Comparison of ENCODE assay signal across 30 mouse cellular contexts in the genomic region with DNA sequence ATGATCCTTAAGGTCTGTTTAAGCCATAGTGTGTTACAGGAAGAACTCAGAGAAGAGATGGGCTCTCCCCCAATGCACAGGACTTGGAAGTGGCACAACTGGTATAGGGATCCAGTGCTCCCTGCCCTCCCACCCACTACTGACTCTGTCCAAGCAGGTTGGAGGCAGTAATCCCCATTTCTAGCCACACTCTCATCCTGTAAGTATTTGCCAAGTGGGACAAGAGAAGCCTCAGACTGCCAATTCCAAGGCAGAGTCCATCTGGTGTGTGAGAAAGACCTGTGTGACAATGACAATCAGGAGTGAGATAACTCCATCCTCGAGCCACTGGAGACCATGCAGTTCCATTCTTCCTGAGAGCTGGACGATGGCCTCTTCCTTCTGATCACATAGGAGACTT. TPM values are rescaled to one million over a fixed set of nuclear protein-coding genes. Genes with fewer than 3 reads are reported as not detected.
DNase-seq lines count a peak whose midpoint lies in the region; ATAC-seq and TF ChIP-seq lines count a peak whose summit lies in the region.
"Had no signal": no experiment of that assay in that cellular context is flagged by ENCODE, and none has a peak within 500 bp of the region (broad histone marks: within the 10 kb centered on the region; RNA-seq: fewer than 3 reads in every experiment).

No protein-coding gene starts in this region.

- TF ChIP-seq CTCF in hindbrain, postnatal 0 days (IDR thresholded peaks at IDR 0.05; ENCODE audit: low read depth), result no peak

- no peak for ATAC-seq in hindbrain, postnatal 0 days
- no peak for ATAC-seq in hindbrain, embryonic 16.5 days
- ATAC-seq: CD4-positive, CD25-positive, alpha-beta regulatory T cell, adult 4 months; intestine, embryonic 15.5 days; liver, embryonic 12.5 days; liver, postnatal 0 days had no signal

- intact Hi-C loops in heart, postnatal 10 days (cut with DNase I), result no loop called here

- 69% methylated on average over 2 of the region's 2 CpGs for WGBS in hindbrain, postnatal 0 days
- 90% methylated on average over 2 of the region's 2 CpGs for whole genome bisulfite sequencing in hindbrain, embryonic 16.5 days

- H3K4me1 ChIP-seq in hindbrain, postnatal 0 days (ENCODE audit: insufficient read depth, low read length), result 0 out of 2 replicates have a peak, but pooled peaks cover 4% of the 10 kb centered on the region
- H3K4me1 ChIP-seq in hindbrain, embryonic 16.5 days (ENCODE audit: control insufficient read depth, insufficient read depth, low read depth, low read length), result no peaks in the 10 kb centered on the region
- H3K4me1 ChIP-seq: embryonic facial prominence, embryonic 12.5 days; heart, embryonic 12.5 days; hindbrain, embryonic 10.5 days; hindbrain, embryonic 15.5 days; intestine, embryonic 15.5 days; liver, embryonic 12.5 days; neural tube, embryonic 15.5 days; stomach, embryonic 15.5 days had no signal

- H3K9me3 ChIP-seq in hindbrain, postnatal 0 days (ENCODE audit: low read length), result no peaks in the 10 kb centered on the region
- H3K9me3 ChIP-seq in hindbrain, embryonic 16.5 days (ENCODE audit: control insufficient read depth, low read length), result no peaks in the 10 kb centered on the region
- H3K9me3 ChIP-seq: embryonic facial prominence, embryonic 12.5 days; heart, embryonic 12.5 days; hindbrain, embryonic 15.5 days; intestine, embryonic 15.5 days; liver, embryonic 12.5 days; neural tube, embryonic 15.5 days; stomach, embryonic 15.5 days had no signal

- peak; percentile 52 for DNase-seq in hindbrain, postnatal 0 days (ENCODE audit: low spot score)
- DNase-seq in cerebellum, adult 11-12 months, result peak; percentile 91
- peak; percentile 96 for DNase-seq in cerebellum, adult 9-10 months
- peak; percentile 75 to 82 for DNase-seq in cerebellum, postnatal 36 days
- no peak for DNase-seq in layer of hippocampus, adult 8-10 months (ENCODE audit: low spot score in 2 of 2)
- no peak for DNase-seq in adrenal gland, postnatal 4 days (ENCODE audit: low spot score in 2 of 2)
- no peak for DNase-seq in heart, postnatal 10 days
- DNase-seq: adrenal gland, postnatal 25 days; embryo, embryonic 11 days; gastrocnemius, postnatal 25 days; heart, adult 2 months; kidney, postnatal 14 days; liver, postnatal 0 days; midbrain, embryonic 14.5 days; retina, postnatal 1 day; right cerebral cortex, postnatal 25 days had no signal

- no peak overlapping the region for H3K4me3 ChIP-seq in hindbrain, postnatal 0 days (ENCODE audit: low read length)
- no peak overlapping the region for H3K4me3 ChIP-seq in hindbrain, embryonic 16.5 days (ENCODE audit: low read length)
- H3K4me3 ChIP-seq: embryonic facial prominence, embryonic 12.5 days; heart, adult 2 months; heart, embryonic 12.5 days; hindbrain, embryonic 10.5 days; hindbrain, embryonic 15.5 days; intestine, embryonic 15.5 days; liver, embryonic 12.5 days; neural tube, embryonic 15.5 days; stomach, embryonic 15.5 days had no signal

- H3K9ac ChIP-seq in hindbrain, postnatal 0 days (replicated peaks; ENCODE audit: low read length), result no peak overlapping the region
- H3K9ac ChIP-seq in hindbrain, embryonic 16.5 days (ENCODE audit: low read depth, low read length), result no peak overlapping the region
- H3K9ac ChIP-seq: embryonic facial prominence, embryonic 12.5 days; heart, embryonic 12.5 days; hindbrain, embryonic 15.5 days; intestine, embryonic 15.5 days; liver, embryonic 12.5 days; liver, postnatal 0 days; neural tube, embryonic 15.5 days; stomach, embryonic 15.5 days had no signal

- no peaks in the 10 kb centered on the region for H3K27me3 ChIP-seq in hindbrain, postnatal 0 days (ENCODE audit: insufficient read depth, low read length)
- H3K27me3 ChIP-seq in hindbrain, embryonic 16.5 days (replicated peaks; ENCODE audit: control insufficient read depth, insufficient read depth, low read length), result no peaks in the 10 kb centered on the region
- H3K27me3 ChIP-seq: embryonic facial prominence, embryonic 12.5 days; heart, embryonic 12.5 days; hindbrain, embryonic 15.5 days; intestine, embryonic 15.5 days; liver, embryonic 12.5 days; neural tube, embryonic 15.5 days; stomach, embryonic 15.5 days had no signal

- no peaks in the 10 kb centered on the region for H3K36me3 ChIP-seq in hindbrain, postnatal 0 days (ENCODE audit: insufficient read depth, low read length)
- H3K36me3 ChIP-seq in hindbrain, embryonic 16.5 days (ENCODE audit: control insufficient read depth, insufficient read depth, low read length), result no peaks in the 10 kb centered on the region
- H3K36me3 ChIP-seq: embryonic facial prominence, embryonic 12.5 days; heart, embryonic 12.5 days; hindbrain, embryonic 10.5 days; hindbrain, embryonic 15.5 days; intestine, embryonic 15.5 days; liver, embryonic 12.5 days; neural tube, embryonic 15.5 days; stomach, embryonic 15.5 days had no signal

- no peak overlapping the region for H3K27ac ChIP-seq in hindbrain, postnatal 0 days
- no peak overlapping the region for H3K27ac ChIP-seq in hindbrain, embryonic 16.5 days (ENCODE audit: low read depth, low read length)
- H3K27ac ChIP-seq: embryonic facial prominence, embryonic 12.5 days; heart, adult 2 months; hindbrain, embryonic 10.5 days; hindbrain, embryonic 15.5 days; intestine, embryonic 15.5 days; liver, embryonic 12.5 days; macrophage; neural tube, embryonic 15.5 days; stomach, embryonic 15.5 days had no signal

- H3K4me2 ChIP-seq in hindbrain, postnatal 0 days (ENCODE audit: low read depth, low read length), result no peak overlapping the region
- H3K4me2 ChIP-seq in hindbrain, embryonic 16.5 days (ENCODE audit: low read length), result no peak overlapping the region
- H3K4me2 ChIP-seq: embryonic facial prominence, embryonic 12.5 days; heart, embryonic 12.5 days; hindbrain, embryonic 15.5 days; intestine, embryonic 15.5 days; liver, embryonic 12.5 days; neural tube, embryonic 15.5 days; stomach, embryonic 15.5 days had no signal

RNA-seq across cellular contexts. Expression of gene Adamts18, which starts 36.6 kb away (rescaled TPM):
- total RNA-seq in hindbrain, postnatal 0 days (2014; rRNA removed), result 4.6 and 6.2 TPM in 2 replicates
- 4.0 and 5.0 TPM in 2 replicates for polyA plus RNA-seq in hindbrain, postnatal 0 days (2015; fragmentation: Nextera tagmentation; extraction: Ambion mirVana)
- 2.9 and 3.5 TPM in 2 replicates for polyA plus RNA-seq in hindbrain, embryonic 16.5 days (2015; fragmentation: Nextera tagmentation; extraction: Ambion mirVana)
- total RNA-seq in layer of hippocampus, adult 8-10 months (2022), result under 1 TPM; 0.48 to 0.91 (median 0.73) TPM
- total RNA-seq in adrenal gland, postnatal 4 days (2021), result 1 to 10 TPM; 1.5 to 1.7 TPM
- total RNA-seq in heart, postnatal 10 days (2021), result under 1 TPM in 1 of 2 experiments, not detected in 1; 0.10 TPM
- total RNA-seq: adrenal gland, adult 18-20 months; adrenal gland, postnatal 25 days; gastrocnemius, adult 18-20 months; heart, adult 2 months; megakaryocyte-erythroid progenitor cell, adult 5-6 weeks had no signal
- polyA plus RNA-seq: CD4-positive, CD25-positive, alpha-beta regulatory T cell, adult 4 months; liver, postnatal 0 days; macrophage had no signal

Comparison
In these comparisons a context has a peak if more than half of its experiments do, and no peak if none do; other contexts are left out.
1. DNase-seq: peak in hindbrain, postnatal 0 days (single experiment), cerebellum, adult 11-12 months (single experiment), cerebellum, adult 9-10 months (single experiment) and cerebellum, postnatal 36 days (2 of 2); none in layer of hippocampus, adult 8-10 months (0 of 2), adrenal gland, postnatal 4 days (0 of 2) and heart, postnatal 10 days (0 of 2).